Mouse (Mus musculus) kidney, postnatal 10 days (tissue): ENCODE measurements around the gene Mgat5.

Experiments
- DNase-seq: peaks from one replicate; pipeline ENCODE4 v3.0.0; 2021; ENCODE audit warnings: mixed read lengths

The Mgat5 gene

GRCm38 (mm10) chr1:127346596-127347139, 141.9 kb downstream of the Mgat5 start:
- no peak for DNase-seq

- no peak for DNase-seq
Observed at GRCm38 (mm10) chr1:127347878-127348620, 143.2 kb downstream of the Mgat5 start.

- DNase-seq, result peak; percentile 22
Observed at GRCm38 (mm10) chr1:127348642-127349341, 144.0 kb downstream of the Mgat5 start.

DNA sequence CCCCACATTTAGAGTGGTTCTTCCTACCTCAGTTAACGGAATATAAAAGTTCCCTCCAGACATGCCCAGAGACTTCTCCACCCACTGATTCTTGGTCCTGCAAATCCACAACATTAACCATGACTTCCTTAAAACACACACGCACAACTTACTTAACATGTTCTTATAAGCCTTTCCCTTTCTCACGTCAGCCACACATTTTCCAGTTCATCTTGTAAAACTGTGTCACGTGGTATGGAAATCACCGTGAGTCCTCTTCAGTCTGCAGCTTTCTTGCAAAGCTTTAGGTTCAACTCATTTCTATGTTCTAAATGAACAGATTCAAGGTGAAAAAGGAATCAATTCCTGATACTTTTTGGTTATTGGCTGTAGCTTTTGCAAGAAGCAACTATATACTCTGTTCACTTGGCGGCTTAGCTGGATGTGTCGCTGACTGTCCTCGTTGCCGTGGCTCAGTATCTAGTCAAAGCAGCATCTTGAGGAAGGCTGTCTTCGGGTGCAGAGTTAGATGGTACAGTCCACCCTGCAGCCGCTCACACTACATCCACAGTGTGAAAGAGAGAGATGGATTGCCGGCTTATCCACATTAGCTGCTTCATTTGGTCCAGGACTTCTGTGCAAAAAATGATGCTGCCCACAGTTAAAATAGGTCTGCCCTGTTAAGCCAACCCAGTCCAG, 146.7 kb downstream of the Mgat5 start:
- no peak for DNase-seq

DNA sequence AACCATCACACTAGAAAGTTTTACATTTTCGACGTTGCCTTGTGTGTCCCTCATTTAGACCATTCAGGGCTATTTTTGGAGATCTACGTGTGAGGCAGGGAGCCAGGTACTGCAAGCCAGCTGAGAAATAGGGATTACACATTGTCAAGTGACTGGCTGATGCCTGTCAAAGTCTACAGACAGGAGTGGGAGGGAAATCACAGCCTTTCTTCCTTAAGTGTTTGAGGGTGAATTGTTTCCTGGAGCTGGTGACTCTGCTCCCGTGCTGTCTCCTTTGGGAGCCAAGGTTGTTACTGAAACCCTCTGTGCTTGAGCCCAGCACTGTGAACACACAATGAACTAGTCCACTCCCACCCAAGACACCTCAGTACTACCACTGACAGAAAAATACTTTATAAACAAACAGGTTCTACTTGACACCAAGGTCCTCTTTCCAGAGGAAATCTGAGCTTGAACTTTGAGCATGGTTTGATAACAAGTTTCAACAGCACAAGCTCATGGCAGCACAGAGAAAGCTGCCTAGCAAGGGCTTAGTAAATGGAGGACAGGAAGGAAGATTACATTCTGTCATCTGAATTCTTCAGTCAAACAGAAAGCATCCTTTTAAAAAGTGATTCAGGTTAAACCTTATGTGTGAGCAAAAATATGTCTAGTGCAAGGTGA, 147.4 kb downstream of the Mgat5 start:
- no peak for DNase-seq

- no peak for DNase-seq
Observed at GRCm38 (mm10) chr1:127353408-127353807, 148.6 kb downstream of the Mgat5 start.

DNA sequence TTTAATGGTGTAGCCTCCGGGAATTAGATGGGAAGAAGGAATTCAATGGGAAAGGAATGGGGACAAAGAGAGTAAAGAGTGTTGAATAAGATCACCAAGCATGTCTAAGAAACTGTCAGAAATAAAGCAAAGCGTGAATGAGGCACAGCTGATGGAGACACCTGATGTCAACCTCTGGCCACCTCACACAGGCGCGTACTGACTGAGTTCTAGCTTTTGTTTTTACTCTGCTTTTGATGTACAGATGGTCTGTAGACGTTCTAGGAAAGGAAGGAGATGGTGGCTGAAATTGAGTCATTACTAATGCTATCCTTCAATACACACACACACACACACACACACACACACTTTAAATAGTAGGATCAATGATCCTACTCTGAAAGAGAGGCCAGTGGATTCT, 149.3 kb downstream of the Mgat5 start:
- DNase-seq, result no peak

GRCm38 (mm10) chr1:127355034-127355433, 150.2 kb downstream of the Mgat5 start:
- DNase-seq, result no peak

- no peak for DNase-seq
Observed at GRCm38 (mm10) chr1:127363638-127364037, 158.8 kb downstream of the Mgat5 start.

DNA sequence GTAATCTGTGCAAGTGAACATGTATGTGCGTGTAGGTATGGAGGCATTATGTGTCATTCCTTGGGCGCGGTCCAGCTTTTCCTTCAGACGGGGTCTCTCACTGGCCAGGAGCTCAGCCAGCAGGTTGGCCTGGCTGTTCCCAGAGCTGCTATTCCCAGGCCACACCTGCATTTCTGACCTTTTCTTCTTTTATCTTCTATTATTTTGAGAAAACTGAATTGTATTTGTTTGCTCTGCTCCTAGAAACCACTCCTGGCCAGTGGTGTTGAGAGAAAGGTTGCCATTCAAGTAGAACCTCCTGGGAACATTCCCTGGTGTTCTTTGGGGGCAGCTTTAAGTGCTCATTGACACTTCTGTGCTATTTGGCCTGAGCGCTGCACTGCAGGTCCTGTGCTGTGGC, 160.9 kb downstream of the Mgat5 start:
- DNase-seq, result no peak

GRCm38 (mm10) chr1:127366111-127366510, 161.3 kb downstream of the Mgat5 start:
- DNase-seq, result no peak

DNA sequence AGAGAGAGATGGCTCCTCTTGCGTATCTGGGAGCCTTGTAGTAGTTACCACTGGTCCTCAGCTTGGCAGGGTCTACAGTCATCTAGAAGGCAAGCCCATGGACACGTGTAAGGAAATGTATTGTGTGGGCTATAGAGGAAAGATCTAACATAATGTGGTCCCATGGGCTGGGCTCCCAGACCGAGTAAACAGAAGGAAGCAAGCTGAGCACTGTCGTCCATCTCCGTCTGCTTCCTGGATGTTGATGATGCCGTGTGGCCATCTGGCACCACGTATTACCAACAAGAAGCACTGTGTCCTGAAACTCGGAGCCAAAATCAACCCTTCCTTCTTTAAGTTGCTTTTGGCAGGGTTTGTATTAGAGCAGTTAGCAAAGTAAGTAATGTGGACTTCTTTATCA, 163.7 kb downstream of the Mgat5 start:
- DNase-seq, result no peak

DNA sequence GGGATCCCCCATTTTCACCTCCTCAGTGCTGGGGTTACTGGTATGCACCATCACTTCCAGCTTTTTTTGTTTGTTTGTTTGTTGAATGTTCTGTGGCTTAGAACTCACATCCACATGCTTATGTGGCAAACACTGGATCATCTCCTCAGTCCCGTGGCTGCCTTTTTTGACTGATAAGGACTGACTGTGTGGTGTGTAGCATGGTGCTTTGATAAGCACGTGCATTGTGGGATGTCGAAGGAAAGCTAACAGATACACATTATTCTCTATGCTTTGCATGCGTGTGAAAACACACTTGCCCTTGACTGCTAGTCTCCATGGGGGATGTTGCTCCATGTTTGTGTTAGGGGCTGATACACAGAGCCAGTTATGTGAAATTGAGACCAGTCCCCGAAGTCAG, 164.7 kb downstream of the Mgat5 start:
- DNase-seq, result no peak

DNA sequence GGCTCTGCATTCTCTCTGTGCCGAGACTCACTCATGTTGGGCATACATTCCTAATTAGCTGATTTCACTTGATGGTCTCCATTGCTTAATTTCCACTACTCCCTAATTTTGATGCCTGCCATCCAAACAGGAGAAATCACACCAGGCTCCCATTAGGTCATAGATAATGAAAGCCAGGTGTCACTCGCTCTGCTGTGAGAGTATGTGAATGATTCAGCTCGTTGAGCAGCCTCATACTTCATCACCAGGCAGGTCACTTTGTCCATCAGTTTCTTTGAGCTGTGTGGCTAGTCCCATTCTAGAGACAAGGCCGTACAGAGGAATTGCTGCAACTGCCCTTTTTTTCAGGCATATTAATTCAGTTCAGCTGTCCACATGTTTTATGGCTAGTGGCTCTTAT, 167.3 kb downstream of the Mgat5 start:
- no peak for DNase-seq

- no peak for DNase-seq
Observed at GRCm38 (mm10) chr1:127373559-127373958, 168.7 kb downstream of the Mgat5 start.

DNA sequence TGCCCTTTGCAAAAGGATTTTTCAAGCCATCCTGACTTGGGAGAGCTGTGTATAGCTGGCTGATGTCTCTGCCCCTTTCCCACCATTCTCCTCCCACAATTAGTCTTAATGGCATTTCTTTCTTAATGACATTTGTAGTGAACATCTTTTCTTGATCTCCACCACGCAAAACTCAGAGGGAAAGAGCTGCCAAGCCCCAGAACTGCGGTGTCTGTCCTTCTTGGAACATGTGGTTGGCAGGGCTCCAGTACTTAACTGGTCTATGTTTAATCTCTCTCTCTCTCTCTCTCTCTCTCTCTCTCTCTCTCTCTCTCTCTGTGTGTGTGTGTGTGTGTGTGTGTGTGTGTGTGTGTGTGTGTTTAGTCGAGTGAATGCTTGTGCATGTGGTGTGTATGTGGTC, 169.3 kb downstream of the Mgat5 start:
- DNase-seq, result peak; percentile 30

GRCm38 (mm10) chr1:127380140-127380539, 175.3 kb downstream of the Mgat5 start:
- no peak for DNase-seq

GRCm38 (mm10) chr1:127380749-127381501, 176.1 kb downstream of the Mgat5 start:
- DNase-seq, result peak; percentile 38

DNA sequence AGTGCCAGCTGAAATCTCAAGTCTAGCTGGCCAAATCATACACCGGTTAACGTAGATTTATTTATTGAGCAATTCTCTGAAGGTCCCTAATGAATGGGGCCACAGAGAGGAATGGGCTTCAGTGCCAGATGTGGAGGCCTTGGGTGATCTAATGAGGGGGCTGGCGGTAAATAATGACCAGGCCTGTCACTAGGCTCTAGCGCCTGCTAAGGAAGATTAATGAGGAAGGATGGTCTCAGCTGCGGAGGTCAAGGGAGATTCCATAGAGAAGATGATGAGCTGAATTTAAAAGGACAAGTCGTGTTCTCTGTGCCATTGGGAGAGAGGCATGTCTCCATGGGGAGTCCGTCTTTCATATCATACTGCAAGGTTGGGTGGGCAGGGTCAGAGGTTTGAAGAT, 178.3 kb downstream of the Mgat5 start:
- no peak for DNase-seq

DNA sequence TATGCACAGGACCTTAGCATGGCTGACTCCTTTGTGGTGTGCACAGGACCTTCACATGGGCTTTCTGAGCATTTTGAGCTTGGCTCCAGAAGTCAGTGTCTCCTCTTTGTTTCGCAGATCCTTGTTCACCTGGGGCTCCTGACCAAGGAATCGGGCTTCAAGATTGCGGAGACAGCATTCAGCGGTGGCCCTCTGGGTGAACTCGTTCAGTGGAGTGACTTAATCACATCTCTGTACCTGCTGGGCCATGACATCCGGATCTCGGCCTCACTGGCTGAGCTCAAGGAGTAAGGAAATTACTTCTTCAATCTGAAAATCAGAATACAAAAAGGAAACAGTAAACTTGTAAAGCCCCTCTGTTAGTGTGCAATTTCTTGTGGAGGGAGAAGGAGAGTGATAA, 182.4 kb downstream of the Mgat5 start:
- DNase-seq, result no peak

- no peak for DNase-seq
Observed at GRCm38 (mm10) chr1:127387661-127388060, 182.8 kb downstream of the Mgat5 start.

GRCm38 (mm10) chr1:127394716-127395115, 189.9 kb downstream of the Mgat5 start:
- no peak for DNase-seq
